Mouse (Mus musculus) hindbrain, embryonic 13.5 days (tissue): Measurements from ENCODE around the gene Szrd1. TPM values are rescaled to one million over a fixed set of nuclear protein-coding genes. Genes with fewer than 3 reads are reported as not detected.

ENCODE experiments used
- ATAC-seq: fragments of 200-750 bp; cut with Nextera tagmentation; 2 replicates; pipeline ENCODE4 v1.8.0; 2017; ENCODE audit warnings: moderate TSS enrichment; ENCODE audit not compliant: low FRiP score
- H3K27ac ChIP-seq: fragments of 300-500 bp; sonication (generic); 2 replicates; pipeline ENCODE4 v1.5.1; 2015; ENCODE audit warnings: inconsistent platforms, mild to moderate bottlenecking, moderate library complexity
- H3K27me3 ChIP-seq: fragments of 300-500 bp; sonication (generic); 2 replicates; pipeline ENCODE4 v1.6.1; 2015; ENCODE audit warnings: mild to moderate bottlenecking, inconsistent platforms
- H3K36me3 ChIP-seq: fragments of 300-500 bp; sonication (generic); 2 replicates; pipeline ENCODE4 v1.6.1; 2015; ENCODE audit warnings: mild to moderate bottlenecking, inconsistent platforms
- H3K4me1 ChIP-seq: fragments of 300-500 bp; sonication (generic); replicated peaks from 2 replicates; pipeline ENCODE4 v1.6.1; 2015; ENCODE audit warnings: inconsistent platforms
- H3K4me2 ChIP-seq: fragments of 300-500 bp; sonication (generic); 2 replicates; pipeline ENCODE4 v1.6.1; 2015; ENCODE audit warnings: inconsistent platforms, mild to moderate bottlenecking, moderate library complexity
- H3K4me3 ChIP-seq: fragments of 300-500 bp; sonication (generic); 2 replicates; pipeline ENCODE4 v1.5.1; 2015; ENCODE audit warnings: mild to moderate bottlenecking, inconsistent platforms
- H3K9ac ChIP-seq: fragments of 300-500 bp; sonication (generic); 2 replicates; pipeline ENCODE4 v1.6.1; 2015; ENCODE audit warnings: mild to moderate bottlenecking, inconsistent platforms
- H3K9me3 ChIP-seq: fragments of 300-500 bp; sonication (generic); 2 replicates; pipeline ENCODE4 v1.6.1; 2016; ENCODE audit warnings: inconsistent platforms
- WGBS: fragments of 180-500 bp; shearing (Covaris S2); methylation state at CpG from one replicate; pipeline ENCODE4 v1.1.7; 2015; 5-methylcytosine and 5-hydroxymethylcytosine counted together
- polyA plus RNA-seq: library from polyadenylated mRNA; unstranded; fragments of >200 nt; fragmentation: Nextera tagmentation; extraction: Ambion mirVana; gene quantifications from 2 replicates; pipeline ENCODE4 v1.2.1, GENCODE M21; 2015

Gene Szrd1
- polyA plus RNA-seq, 1 experiment from 2014 or later: 28.9 TPM

DNA sequence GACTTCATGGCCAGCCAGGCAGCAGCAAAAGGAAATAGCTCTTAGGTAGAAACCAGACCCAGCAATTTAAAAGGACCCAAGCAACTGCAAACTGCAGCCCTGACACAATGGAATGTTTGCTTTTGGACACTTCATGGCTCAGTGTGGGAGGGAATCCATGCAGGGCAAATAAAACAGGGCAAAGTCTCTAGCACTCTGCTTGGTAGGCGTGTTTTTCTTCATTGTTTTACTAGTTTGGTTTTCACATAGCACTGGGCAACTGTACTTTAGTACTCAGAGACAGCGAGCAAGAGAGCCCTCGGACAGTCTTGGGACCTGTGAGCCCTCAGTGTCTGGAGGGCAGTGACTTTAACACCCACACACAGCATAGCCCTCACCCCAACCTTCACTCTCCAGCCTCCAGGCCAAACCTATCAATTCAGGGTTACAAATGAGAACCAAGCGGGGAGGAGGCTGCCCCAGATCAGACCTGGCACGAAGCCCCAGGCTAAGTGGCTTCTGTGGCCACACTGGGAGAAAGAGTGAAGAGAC is 8.0 kb downstream of the Szrd1 start:
- peak overlapping the region; percentile 77 for H3K27ac ChIP-seq
- no peaks in the 10 kb centered on the region for H3K27me3 ChIP-seq
- no peaks in the 10 kb centered on the region for H3K9me3 ChIP-seq
- no peak overlapping the region for H3K4me2 ChIP-seq
- peak; percentile 60 for ATAC-seq
- WGBS: 51% methylated on average over 5 of the region's 5 CpGs
- no peaks in the 10 kb centered on the region for H3K36me3 ChIP-seq
- peaks cover 63% of the 10 kb centered on the region for H3K4me1 ChIP-seq
- H3K4me3 ChIP-seq: no peak overlapping the region
- H3K9ac ChIP-seq: 0 out of 2 replicates have a peak overlapping the region, but pooled peaks have one; percentile 25

DNA sequence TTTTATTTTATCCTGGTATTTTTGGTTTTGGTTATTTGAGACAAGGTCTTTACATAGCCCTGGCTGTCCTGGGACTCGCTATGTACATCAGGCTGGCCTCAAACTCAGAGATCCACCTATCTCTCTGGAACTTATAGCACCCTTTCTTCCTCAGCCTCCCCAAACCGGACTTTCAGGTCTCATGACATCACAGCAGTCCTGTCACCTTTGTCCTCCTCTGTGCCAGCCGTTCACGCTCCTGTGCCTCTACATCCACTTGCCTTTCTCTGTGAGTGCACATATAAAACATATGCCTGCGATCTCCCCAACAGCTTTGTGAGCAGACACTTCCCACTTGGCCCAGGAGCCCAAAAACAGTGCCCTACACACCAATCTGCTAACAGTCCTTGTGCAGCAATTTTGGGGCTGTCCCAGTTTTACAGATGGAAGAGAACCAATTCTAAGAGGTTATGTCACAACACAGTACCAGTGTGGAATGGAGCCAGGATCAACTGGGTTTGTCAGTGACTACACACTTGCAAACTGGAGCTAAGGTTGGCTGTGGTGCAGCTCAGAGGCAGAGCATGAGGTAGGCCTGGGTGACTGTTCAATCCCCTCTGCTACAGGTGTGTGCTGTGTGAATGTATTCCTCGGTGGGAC is 8.8 kb downstream of the Szrd1 start:
- 0 out of 2 replicates have a peak overlapping the region, but pooled peaks have one; percentile 9 for H3K9ac ChIP-seq
- no peak overlapping the region for H3K4me2 ChIP-seq
- peak overlapping the region; percentile 77 for H3K27ac ChIP-seq
- H3K27me3 ChIP-seq: no peaks in the 10 kb centered on the region
- ATAC-seq: no peak
- no peaks in the 10 kb centered on the region for H3K9me3 ChIP-seq
- no peak overlapping the region for H3K4me3 ChIP-seq
- no peaks in the 10 kb centered on the region for H3K36me3 ChIP-seq
- 88% methylated on average over 6 of the region's 6 CpGs for WGBS
- H3K4me1 ChIP-seq: peaks cover 55% of the 10 kb centered on the region

DNA sequence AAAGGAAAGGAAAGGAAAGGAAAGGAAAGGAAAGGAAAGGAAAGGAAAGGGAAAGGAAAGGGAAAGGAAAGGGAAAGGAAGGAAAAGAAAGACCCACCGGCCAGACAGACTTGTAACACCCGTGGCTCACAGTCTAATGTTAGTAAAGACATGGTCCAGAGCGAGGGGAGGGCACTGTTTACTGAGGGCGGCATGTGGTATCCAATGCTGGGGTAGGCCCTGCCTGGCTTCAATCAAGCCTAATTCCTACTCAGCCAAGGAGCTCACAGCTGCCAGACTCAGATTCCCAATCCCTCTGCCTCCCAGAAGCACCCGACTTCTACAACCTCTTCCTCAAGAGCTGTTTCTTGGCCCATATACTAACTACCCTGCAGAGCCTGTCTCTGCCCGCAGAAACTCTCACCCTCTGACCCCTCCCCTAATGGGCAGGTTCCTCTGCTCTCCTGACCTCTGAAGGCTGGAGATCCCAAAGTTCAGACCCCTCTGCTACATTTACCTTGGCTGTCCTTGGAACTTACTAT is 10.3 kb downstream of the Szrd1 start:
- no peak overlapping the region for H3K4me3 ChIP-seq
- no peak overlapping the region for H3K4me2 ChIP-seq
- no peaks in the 10 kb centered on the region for H3K27me3 ChIP-seq
- H3K27ac ChIP-seq: no peak overlapping the region
- H3K9ac ChIP-seq: no peak overlapping the region
- 75% methylated on average over 6 of the region's 6 CpGs for WGBS
- ATAC-seq: no peak
- peaks cover 45% of the 10 kb centered on the region for H3K4me1 ChIP-seq
- H3K36me3 ChIP-seq: no peaks in the 10 kb centered on the region
- no peaks in the 10 kb centered on the region for H3K9me3 ChIP-seq

DNA sequence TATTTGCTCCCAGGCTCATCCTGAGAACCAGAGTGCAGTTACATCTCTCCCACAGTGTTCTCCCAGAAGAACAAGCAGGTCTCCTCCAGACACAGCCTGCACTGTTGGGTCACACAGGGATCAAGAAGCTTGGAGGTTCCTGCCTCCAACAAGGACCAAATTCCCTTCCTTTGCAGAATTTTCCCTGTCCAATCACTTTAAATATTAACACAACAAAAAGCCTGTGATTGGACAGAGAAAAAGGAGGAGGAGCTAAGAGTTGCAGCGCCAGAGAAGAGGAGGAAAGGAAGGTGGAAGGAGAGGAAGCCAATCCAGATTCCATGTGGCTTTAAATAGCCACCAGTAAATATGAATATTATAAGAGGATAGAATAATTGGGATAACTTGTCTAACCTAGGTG is 16.5 kb downstream of the Szrd1 start:
- Histone ChIP-seq H3K4me1 (peaks cover 50% of the 10 kb centered on the region), H3K4me3 (no peak overlapping the region), H3K9ac (no peak overlapping the region), H3K27ac (peak overlapping the region; percentile 23; the same call in 1 of the 2 replicates), H3K9me3 (no peaks in the 10 kb centered on the region), H3K36me3 (peaks cover 5% of the 10 kb centered on the region), H3K4me2 (no peak overlapping the region), H3K27me3 (no peaks in the 10 kb centered on the region)
- 28% methylated on average over 1 of the region's 1 CpGs for WGBS
- ATAC-seq: no peak

DNA sequence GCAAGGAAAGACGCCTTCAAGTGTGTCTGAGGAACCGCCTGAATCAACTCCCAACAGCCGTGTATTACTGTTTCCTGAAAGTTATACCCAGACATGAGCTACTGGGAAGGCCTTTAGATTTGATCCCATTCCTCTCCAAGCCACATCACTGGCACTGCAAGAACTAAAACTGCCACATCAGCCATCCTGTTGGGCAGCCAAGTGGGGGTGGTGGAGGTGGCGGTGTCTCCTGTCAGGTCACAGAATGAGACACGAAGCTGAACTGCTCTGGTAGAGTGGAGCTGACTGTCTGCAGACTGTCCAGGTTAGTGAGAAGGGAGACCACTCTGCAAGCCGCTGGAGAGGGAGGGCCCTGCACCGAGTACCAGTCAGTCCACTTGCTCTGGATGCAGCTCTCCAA is 16.9 kb downstream of the Szrd1 start:
- H3K9me3 ChIP-seq: no peaks in the 10 kb centered on the region
- H3K27me3 ChIP-seq: no peaks in the 10 kb centered on the region
- WGBS: 88% methylated on average over 7 of the region's 7 CpGs
- H3K9ac ChIP-seq: no peak overlapping the region
- no peak for ATAC-seq
- no peak overlapping the region for H3K4me2 ChIP-seq
- H3K27ac ChIP-seq: peak overlapping the region; percentile 23; the same call in 1 of the 2 replicates
- peaks cover 9% of the 10 kb centered on the region for H3K36me3 ChIP-seq
- H3K4me1 ChIP-seq: peaks cover 50% of the 10 kb centered on the region
- H3K4me3 ChIP-seq: no peak overlapping the region

DNA sequence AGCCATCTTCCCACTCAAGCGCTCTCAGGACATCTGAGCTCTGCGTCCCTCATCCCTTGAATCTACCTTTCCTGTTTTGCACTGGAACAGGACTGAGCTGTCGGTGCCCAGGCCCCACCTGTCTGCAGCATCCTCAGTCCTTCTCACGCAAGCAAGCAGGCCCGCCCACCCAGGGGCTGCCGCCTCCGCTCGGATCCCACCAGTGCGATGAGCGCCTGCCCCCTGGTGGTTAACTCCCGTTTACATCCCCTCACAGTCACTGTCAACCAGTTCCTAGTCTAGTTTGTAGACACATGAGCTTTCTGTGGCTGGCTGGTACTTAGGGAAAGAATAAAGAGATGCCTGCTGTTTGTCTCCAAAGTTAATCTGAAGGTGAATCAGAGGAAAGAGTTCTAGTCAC is 18.9 kb downstream of the Szrd1 start:
- H3K9ac ChIP-seq: no peak overlapping the region
- 0 out of 2 replicates have a peak, but pooled peaks have one; percentile 44 for ATAC-seq

DNA sequence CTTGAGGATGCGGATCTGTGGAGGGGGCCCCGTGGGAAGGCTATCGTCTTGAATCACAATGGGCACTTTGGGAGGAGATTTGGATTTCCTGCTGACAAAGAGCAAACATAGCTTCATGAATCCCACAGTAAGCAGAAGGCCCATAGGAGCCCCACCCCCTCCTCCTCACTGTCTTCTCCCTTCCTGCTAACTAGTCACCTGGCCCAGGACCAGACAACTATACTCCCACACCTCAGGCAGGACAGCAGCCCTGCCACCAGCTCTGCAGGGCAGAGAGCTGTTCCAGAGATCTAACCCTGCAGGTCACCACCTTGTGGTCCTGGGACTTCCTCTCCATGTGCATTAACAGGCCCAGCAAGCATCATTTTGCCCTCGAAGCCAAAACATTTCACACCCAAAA is 20.9 kb downstream of the Szrd1 start:
- Histone ChIP-seq H3K27me3 (no peaks in the 10 kb centered on the region), H3K9ac (0 out of 2 replicates have a peak overlapping the region, but pooled peaks have one; percentile 8), H3K4me1 (peaks cover 47% of the 10 kb centered on the region), H3K9me3 (no peaks in the 10 kb centered on the region), H3K4me3 (no peak overlapping the region), H3K4me2 (no peak overlapping the region), H3K27ac (peak overlapping the region; percentile 35; the same call in 1 of the 2 replicates), H3K36me3 (peaks cover 47% of the 10 kb centered on the region)
- WGBS: 68% methylated on average over 4 of the region's 4 CpGs
- no peak for ATAC-seq

More for the DNA sequence above, 18.9 kb downstream of the Szrd1 start:
- no peaks in the 10 kb centered on the region for H3K27me3 ChIP-seq
- peaks cover 28% of the 10 kb centered on the region for H3K36me3 ChIP-seq
- no peaks in the 10 kb centered on the region for H3K9me3 ChIP-seq
- no peak overlapping the region for H3K4me3 ChIP-seq
- H3K27ac ChIP-seq: no peak overlapping the region
- peaks cover 50% of the 10 kb centered on the region for H3K4me1 ChIP-seq
- WGBS: 22% methylated on average over 11 of the region's 11 CpGs
- no peak overlapping the region for H3K4me2 ChIP-seq

DNA sequence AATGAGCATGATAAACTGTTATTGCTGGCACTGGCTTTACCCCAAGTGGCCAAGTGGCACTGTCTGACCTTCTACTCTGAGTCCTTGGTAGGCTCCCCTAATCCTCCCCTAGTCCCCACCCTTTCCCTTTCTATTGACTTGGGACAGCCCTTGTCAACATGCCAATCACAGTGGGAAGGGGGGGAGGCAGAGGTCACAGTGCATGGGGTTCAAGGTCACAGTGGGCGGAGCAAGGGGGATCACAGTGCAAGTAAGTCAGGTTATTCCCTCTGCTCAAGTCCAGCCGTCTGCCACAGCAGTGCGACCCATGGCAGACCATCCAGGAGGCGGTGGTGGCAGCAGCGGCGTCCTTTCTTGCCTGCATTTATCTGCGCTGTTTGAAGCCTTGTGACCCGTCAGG is 24.2 kb downstream of the Szrd1 start:
- Histone ChIP-seq H3K9me3 (no peaks in the 10 kb centered on the region), H3K9ac (no peak overlapping the region), H3K4me1 (peaks cover 25% of the 10 kb centered on the region), H3K4me3 (no peak overlapping the region), H3K4me2 (no peak overlapping the region), H3K36me3 (peaks cover 79% of the 10 kb centered on the region), H3K27ac (no peak overlapping the region), H3K27me3 (no peaks in the 10 kb centered on the region)
- ATAC-seq: no peak
- WGBS: 83% methylated on average over 8 of the region's 8 CpGs

DNA sequence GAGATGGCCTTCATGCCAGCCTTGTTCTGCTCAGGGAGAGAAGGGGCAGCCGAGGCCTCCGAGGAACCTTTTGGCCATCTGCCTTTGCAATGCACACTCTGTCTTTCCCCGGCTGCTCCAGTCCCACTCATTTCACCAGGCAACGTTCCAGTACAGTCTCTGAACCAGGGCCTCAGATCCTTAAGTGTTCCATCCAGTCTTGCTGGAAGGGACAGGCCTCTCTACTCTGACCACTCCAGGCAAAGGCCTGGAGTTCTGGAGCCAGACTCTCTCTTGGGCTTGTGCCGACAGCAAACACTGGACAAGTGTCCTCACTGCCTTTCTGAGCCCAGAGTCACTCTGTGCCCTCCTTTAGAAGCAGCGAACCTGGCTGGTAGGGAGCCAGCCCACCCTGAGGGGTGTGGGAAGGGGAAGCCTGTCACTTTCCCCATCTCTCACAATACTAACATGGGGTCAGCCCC is 25.0 kb downstream of the Szrd1 start:
- H3K4me2 ChIP-seq: no peak overlapping the region
- ATAC-seq: peak; percentile 25; the same call in 1 of the 2 replicates
- H3K27me3 ChIP-seq: no peaks in the 10 kb centered on the region
- no peak overlapping the region for H3K9ac ChIP-seq
- H3K36me3 ChIP-seq: peaks cover 82% of the 10 kb centered on the region
- H3K9me3 ChIP-seq: no peaks in the 10 kb centered on the region
- H3K4me3 ChIP-seq: no peak overlapping the region
- H3K27ac ChIP-seq: peak overlapping the region; percentile 30
- peaks cover 17% of the 10 kb centered on the region for H3K4me1 ChIP-seq
- 78% methylated on average over 6 of the region's 6 CpGs for WGBS

DNA sequence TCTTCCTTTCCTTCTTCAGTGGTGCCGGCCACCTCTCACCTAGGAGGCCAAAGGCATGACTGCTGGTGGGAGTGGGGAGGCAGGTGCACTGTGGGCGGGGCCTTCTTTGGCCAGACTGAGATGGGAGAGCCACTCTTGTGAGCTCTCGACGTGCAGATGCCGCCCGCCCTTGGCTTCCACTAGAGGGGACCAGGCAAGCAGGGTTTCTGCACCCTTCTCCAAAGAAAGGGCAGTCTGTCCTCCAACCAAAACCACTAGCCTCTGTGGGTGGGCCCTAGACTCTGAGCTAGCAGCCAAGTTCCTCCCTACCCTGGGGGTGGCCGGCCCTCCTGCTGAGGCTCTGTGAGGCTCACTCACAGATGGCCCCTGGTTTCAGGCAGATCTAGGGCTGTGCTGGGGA is 25.7 kb downstream of the Szrd1 start:
- H3K4me1 ChIP-seq: peaks cover 9% of the 10 kb centered on the region
- no peak for ATAC-seq
- no peaks in the 10 kb centered on the region for H3K27me3 ChIP-seq
- H3K36me3 ChIP-seq: peaks cover 82% of the 10 kb centered on the region
- peak overlapping the region; percentile 30; the same call in 1 of the 2 replicates for H3K27ac ChIP-seq
- no peak overlapping the region for H3K9ac ChIP-seq
- 88% methylated on average over 7 of the region's 7 CpGs for WGBS
- no peaks in the 10 kb centered on the region for H3K9me3 ChIP-seq
- no peak overlapping the region for H3K4me2 ChIP-seq
- no peak overlapping the region for H3K4me3 ChIP-seq

DNA sequence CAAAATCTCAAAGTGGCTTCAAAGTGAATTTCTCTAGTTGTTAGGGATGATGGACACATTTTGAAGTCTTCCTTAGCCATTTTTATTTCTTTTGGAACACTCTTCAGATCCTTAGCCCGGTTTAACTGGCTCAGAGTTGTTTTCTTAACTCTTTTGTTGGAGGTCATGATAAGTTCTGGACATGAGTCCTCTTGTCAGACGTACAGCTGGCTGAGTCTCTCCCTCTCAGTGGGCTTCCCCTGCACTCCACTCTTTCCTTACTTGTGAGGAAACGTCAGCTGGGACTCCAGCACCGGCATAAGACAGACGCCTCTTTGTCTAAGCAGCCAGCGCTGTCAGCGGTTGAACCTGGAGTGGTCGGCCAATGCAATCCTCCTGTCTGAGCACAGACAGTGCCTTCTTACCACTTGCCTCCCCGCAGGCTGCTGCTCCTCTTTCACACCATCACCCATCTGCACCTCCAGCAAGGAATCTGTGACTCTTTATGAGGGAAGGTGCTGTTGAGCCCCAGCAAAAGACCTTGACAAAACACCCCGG is 31.3 kb downstream of the Szrd1 start:
- WGBS: 43% methylated on average over 10 of the region's 10 CpGs
- H3K27ac ChIP-seq: 0 out of 2 replicates have a peak overlapping the region, but pooled peaks have one; percentile 4
- no peaks in the 10 kb centered on the region for H3K4me1 ChIP-seq
- H3K27me3 ChIP-seq: no peaks in the 10 kb centered on the region
- H3K36me3 ChIP-seq: peaks cover 34% of the 10 kb centered on the region
- no peak overlapping the region for H3K4me3 ChIP-seq
- H3K4me2 ChIP-seq: no peak overlapping the region
- H3K9me3 ChIP-seq: no peaks in the 10 kb centered on the region
- no peak for ATAC-seq
- H3K9ac ChIP-seq: no peak overlapping the region

DNA sequence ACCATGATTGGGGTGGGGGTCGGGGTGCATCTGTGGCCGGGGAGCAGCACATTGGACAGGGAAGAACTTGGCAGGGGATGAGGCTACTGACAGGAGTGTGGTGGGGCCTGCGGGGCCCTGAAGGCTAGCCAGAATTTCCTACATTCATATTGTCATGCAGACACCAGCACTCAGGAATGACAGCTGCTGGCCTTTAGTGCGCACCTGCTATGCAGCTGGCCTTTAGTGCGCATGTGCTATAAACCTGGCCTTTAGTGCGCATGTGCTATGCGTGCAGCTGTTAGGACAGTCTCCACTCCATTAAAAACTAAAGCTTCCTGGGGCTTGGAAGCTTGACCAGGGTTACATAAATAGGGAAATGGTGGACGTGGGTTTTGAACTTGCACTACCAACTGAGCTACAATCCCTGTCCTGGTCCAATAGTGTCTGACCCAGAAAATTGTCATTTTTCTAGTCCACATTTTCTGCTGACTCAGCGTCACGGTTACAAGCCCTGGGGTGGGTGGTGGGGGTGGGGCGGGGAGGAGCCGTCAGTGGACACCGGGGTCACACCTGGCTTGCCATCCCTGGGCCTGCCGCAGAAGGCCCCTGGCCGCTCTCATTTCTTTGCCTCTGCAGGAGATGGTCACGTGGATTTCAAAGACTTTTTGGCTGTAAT is 32.9 kb downstream of the Szrd1 start:
- H3K4me3 ChIP-seq: no peak overlapping the region
- no peak for ATAC-seq
- H3K9ac ChIP-seq: no peak overlapping the region
- WGBS: 81% methylated on average over 16 of the region's 16 CpGs
- no peaks in the 10 kb centered on the region for H3K27me3 ChIP-seq
- H3K9me3 ChIP-seq: no peaks in the 10 kb centered on the region
- H3K36me3 ChIP-seq: peaks cover 18% of the 10 kb centered on the region
- H3K4me2 ChIP-seq: no peak overlapping the region
- no peaks in the 10 kb centered on the region for H3K4me1 ChIP-seq
- no peak overlapping the region for H3K27ac ChIP-seq
